Mouse (Mus musculus) gastrocnemius, adult 8-10 months (tissue): ENCODE measurements around the gene Ttyh2. TPM values are rescaled to one million over a fixed set of nuclear protein-coding genes. Genes with fewer than 3 reads are reported as not detected.

Experiments
- DNase-seq, 2 experiments: peaks; one replicate each; pipeline ENCODE4 v3.0.0; 2022; ENCODE audit warnings: low spot score in 2 of 2
- total RNA-seq, 4 experiments: library from RNA; stranded (reverse); gene quantifications; 2 replicates each; pipeline ENCODE4 v1.2.4; 2022

The Ttyh2 gene
- total RNA-seq, 4 experiments from 2014 or later, result 17.6 to 20.2 (median 19.4) TPM

- DNase-seq, result peak in 1 of 2 experiments; percentile 57
Measured at GRCm38 (mm10) chr11:114704071-114704913, 29.1 kb downstream of the Ttyh2 start.

- no peak for DNase-seq
Measured at GRCm38 (mm10) chr11:114706358-114706757, 31.1 kb downstream of the Ttyh2 start.

DNA sequence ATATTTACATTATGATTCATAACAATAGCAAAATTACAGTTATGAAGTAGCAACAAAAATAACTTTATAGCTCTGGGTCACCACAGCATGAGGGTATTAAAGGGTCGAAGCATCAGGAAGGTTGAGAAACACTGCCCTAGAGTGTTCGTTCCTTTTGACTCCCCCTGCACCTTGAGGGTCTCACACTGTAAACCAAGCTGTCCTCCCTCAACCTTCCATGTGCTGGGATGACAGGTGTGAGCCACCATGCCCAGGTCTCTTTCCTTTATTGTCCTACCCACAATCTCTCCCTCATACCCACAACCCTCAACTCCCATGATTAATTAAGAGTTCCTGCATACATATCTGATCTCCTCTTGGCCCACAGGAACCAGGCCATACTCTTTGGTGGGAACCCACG lies 36.2 kb downstream of the Ttyh2 start:
- DNase-seq, result no peak

GRCm38 (mm10) chr11:114711861-114712260 lies 36.6 kb downstream of the Ttyh2 start:
- no peak for DNase-seq

DNA sequence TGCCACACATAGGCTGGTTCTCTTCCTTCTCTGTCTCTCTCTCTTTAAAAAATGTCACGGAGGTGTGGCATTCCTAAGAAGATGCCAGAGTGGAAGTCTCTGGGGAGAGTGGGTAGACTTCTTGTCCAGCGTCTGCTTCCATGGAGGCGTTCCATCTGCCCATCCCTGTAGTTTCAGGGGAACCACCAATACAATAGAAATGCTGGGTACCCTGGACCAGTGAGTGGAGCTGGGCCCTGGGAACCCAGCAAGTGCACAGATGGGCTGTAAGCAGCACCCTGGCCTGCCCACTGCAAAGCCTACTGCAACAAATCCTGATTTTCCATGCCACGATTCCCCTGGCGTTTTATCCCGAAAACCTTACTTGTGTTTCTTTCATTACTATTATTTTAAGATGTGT lies 39.3 kb downstream of the Ttyh2 start:
- DNase-seq, result no peak

GRCm38 (mm10) chr11:114715531-114715930 lies 40.3 kb downstream of the Ttyh2 start:
- DNase-seq, result peak; percentile 32 to 41

- no peak for DNase-seq
Measured at GRCm38 (mm10) chr11:114720535-114720934, 45.3 kb downstream of the Ttyh2 start.

DNA sequence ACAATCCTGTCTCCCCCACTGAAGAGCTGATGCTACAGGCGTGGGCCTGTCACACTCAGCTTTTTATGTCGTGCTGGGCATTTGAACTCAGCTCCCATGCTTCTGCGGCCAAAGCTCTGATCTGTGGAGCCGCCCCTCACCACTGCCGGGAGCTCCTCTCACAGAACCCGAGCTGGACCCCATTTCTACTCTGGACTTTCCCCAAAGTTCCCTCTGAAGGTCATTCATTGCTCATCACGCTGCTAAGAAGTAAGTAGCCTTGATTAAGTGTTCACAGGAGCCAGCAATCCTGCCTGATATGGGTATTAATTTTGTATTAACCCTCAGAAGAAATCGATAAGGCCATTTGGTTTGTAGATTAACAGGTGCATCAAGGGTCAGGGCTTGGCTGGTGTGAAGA lies 47.2 kb downstream of the Ttyh2 start:
- DNase-seq, result no peak

DNA sequence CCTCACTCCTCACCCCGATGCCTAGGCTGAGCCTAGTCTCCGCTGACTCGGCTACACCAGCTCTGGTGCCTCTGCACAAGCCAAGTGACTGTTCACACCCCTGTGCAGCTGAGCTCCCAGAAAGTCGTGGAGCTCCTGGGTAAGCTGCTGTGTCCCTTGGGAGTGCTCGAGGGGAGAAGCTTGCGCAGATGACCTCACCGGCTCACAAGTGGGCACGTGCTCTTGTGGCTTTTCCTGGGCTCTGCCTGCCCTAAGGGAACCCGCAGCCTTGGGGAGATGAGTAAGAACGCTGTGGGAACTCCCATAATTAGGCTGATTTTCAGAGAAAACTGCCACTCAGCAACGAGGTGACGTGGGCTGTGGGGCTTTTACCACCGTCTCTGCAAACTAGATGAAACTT lies 47.8 kb downstream of the Ttyh2 start:
- DNase-seq, result no peak

DNA sequence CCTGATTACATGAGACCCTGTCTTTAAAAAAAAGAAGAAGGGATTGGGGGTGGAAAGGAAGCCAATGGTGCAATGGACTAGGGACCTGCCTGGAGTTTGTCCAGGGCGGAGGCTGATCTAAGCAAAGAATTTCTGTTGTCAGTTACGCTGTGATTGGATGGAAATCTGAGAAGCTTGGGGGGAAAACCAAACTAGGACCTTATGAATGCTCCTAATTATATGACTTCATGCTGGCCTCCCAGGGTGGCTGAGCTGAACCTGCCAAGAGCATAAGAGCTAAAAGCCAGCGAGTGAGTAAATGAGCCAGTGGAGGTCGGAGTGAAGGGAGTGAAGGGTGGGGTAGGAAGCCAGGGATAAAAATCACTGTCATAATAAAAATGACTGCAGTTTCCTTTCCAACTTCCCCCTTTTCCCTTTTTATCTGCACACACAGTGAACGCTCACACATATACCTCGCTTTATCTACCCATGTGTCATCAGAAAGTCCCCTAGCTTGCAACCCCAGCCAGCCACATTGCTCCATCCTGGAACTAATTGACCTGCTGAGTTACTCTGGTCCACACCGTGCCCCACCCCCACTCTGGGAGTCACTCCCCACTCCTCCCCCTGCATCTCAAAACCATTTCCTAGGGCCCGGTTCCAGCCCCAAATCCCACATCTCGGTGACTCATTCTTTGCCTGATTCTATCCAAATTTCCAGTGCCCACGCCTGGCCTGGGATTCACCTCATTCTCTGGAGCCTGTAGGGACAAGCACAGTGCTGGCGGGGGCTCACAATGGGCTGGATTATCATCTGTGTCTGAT lies 49.8 kb downstream of the Ttyh2 start:
- DNase-seq, result peak; percentile 48 to 64

DNA sequence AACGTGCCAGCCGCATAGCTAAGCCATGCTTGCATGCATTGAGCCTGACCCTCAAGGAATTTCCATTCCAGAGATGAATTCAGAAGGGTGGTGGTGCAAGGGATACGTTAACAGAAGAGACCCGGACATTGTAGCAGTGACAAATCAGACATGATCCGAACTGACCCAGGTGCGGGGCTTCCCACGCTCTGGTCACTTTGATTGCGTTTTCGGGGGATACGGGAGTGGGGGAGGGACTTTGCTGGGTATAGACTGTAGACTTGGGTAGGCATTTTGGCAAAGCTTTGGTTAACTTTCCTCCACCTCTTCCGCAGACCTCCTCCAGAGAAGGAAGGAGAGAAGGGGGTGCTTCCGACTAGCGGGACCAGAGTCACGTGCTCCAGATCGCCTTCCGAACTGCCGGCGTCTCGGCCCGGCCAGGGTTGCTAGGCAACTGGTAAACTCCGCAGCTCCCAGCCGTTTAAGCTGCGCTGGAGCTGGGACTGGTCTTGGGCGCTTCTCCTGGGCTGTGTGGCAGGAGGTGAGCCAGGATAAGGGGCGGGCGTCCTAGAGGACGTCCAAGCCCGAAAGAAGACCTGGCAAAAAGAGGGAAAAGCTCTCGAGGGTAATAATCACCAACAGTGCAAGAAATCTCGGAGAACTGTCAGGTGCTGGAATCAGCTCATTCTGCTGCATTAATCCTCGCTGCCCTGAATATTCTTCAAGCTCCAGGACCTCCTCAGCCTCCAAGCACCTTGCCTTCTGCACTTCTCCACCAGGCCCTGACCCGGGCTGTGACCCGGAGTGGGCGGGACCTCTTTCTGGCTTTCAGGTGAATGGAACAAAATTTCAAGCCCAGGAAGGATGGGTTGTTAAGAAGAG lies 52.0 kb downstream of the Ttyh2 start, which contains the start of gene Dnaic2:
TSS of gene Dnaic2 (plus strand) at position 444 of the 861 bp plus-strand sequence.
- peak; percentile 40 to 58 for DNase-seq

DNA sequence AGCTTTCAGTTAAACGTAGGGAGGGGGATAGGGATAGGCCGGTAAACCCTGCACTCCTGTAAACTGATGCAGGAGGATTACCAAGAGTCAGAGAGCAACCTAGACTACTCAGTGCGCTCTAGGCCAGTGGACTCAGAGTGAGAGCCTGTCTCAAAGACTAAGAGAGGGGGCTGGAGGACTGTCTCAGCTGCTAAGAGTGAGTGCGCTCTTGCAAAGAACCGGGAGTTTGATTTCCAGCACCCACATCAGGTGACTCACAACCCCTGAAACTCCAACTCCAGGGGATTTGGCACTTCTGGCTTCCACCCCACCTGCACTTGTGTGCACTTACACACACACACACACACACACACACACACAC lies 52.6 kb downstream of the Ttyh2 start:
- DNase-seq, result no peak

DNA sequence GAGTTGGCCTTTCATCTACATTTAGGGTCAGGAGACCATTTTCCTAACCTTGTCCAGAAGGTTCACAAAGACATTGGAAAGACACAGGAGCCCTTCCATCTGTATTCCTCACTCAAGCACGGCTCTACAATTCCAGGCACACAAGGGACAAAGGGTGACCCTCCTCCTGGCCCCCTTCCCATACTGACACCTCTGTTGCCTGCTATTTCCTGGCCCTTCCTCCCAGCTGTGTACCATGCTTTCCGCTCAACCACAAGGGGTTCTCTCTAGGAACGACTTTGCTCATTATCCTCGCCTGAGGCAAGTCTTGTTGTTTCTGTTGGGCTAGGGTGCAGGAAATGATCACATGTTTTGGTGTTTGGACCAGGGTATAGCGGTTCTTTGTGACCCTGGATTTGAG lies 53.1 kb downstream of the Ttyh2 start:
- no peak for DNase-seq

GRCm38 (mm10) chr11:114729832-114730363 lies 54.7 kb downstream of the Ttyh2 start:
- no peak for DNase-seq

DNA sequence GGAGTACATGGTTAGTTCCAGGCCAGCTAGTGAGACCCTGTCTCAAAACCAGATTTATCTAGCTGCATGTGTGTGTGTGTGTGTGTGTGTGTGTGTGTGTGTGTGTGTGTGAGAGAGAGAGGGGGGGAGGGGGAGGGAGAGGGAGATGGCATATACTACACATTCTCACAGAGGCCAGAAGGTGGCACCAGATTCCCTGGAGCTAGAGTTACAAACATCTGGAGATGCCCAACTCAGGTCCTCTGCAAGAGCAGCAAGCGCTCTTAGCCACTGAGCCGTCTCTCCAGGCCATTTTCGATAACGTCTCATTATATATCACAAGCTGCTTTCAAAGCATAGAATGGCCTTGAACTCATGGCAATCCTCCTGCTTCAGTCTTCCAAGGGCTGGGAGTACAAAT lies 56.5 kb downstream of the Ttyh2 start:
- no peak for DNase-seq

GRCm38 (mm10) chr11:114732890-114733289 lies 57.7 kb downstream of the Ttyh2 start:
- no peak for DNase-seq

DNA sequence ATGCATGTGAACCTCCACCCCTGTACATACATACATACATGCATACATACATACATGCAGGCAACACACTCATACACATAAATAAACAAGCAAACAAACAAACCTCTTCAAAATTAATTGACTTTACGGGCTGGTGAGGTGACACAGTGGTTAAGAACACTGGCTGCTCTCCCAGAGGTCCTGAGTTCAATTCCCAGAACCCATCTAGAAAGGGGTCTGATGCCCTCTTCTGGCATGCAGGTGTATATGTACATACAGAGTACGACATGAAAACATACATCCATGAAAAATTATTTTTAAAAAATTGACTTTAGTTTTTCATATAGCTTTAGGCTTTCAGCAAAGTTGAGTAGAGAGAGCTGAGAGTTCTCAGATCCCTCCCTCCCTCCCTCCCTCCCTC lies 60.9 kb downstream of the Ttyh2 start:
- DNase-seq, result no peak

DNA sequence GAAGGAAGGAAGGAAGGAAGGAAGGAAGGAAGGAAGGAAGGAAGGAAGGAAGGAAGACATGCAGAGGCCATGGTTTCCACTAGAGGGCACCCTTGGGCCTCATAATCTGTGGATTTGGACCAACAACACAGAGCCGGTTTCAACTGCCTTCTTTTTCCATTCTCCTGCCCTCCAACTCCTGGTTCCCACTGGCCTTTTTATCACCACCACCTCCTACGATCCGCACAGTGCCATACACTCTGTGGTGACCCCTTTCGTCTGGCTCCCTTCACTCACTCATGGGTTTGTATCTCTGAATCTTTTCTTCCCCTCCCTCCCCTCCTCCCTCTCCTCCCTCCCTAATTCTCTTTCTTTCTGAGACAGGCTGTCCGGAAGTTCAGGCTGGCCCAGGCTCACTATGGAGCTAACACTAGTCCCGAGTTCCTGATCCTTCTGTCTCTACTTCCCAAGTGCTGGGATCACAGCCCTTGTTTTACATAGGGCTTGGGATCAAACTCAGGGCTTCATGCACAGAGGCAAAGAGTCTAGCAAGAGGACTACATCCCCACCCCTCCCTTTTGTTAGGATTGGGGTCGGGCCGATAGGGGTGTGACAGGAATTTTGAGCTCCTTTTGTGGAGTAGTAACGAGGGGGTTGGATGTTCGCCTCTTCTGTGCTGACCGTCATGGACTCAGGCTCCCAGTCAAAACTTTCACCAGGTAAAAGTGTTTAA lies 61.8 kb downstream of the Ttyh2 start:
- peak in 1 of 2 experiments; percentile 27 for DNase-seq

GRCm38 (mm10) chr11:114740598-114740997 lies 65.4 kb downstream of the Ttyh2 start:
- DNase-seq, result no peak

DNA sequence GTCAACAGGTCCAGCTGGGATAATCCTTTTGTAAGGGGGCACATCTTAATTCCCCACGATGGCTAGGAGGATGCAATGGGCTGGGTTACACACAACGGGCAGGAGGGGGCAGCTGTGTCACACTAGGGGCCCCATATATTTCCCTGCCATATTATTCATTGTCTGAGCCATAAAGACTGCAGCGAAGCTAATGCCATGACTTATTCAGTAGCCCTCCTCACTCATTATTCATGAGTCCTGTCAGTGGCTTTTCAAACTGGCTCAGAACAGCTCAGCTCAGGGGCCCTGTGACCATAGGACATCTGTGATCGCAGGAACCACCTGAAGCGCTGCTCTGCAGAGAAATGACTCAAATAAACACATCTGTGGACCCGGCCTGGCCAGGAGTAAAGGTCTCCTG lies 66.2 kb downstream of the Ttyh2 start:
- DNase-seq, result no peak

- peak; percentile 84 to 87 for DNase-seq
Measured at GRCm38 (mm10) chr11:114745134-114745533, 69.9 kb downstream of the Ttyh2 start.
